Mouse (Mus musculus) testis, adult 2 months (tissue): Measurements from ENCODE around the gene Mthfr. TPM values are rescaled to one million over a fixed set of nuclear protein-coding genes. Genes with fewer than 3 reads are reported as not detected.

Source experiments
- H3K27ac ChIP-seq: fragments of 200-500 bp; 2 replicates; pipeline ENCODE4 v1.5.1; 2012; ENCODE audit warnings: low read depth, low read length; ENCODE audit not compliant: control insufficient read depth, insufficient read depth
- H3K27me3 ChIP-seq: fragments of 200-500 bp; 2 replicates; pipeline ENCODE4 v1.6.1; 2012; ENCODE audit warnings: mild to moderate bottlenecking, low read length, moderate library complexity; ENCODE audit not compliant: control insufficient read depth, insufficient read depth
- H3K36me3 ChIP-seq: fragments of 200-500 bp; 2 replicates; pipeline ENCODE4 v1.6.1; 2012; ENCODE audit warnings: mild to moderate bottlenecking, low read length; ENCODE audit not compliant: control insufficient read depth, insufficient read depth
- H3K4me1 ChIP-seq: fragments of 200-500 bp; 2 replicates; pipeline ENCODE4 v1.6.1; 2012; ENCODE audit warnings: low read length; ENCODE audit not compliant: control insufficient read depth, insufficient read depth
- H3K4me3 ChIP-seq: fragments of 200-500 bp; 2 replicates; pipeline ENCODE4 v1.5.1; 2012; ENCODE audit warnings: low read depth, mild to moderate bottlenecking, low read length, moderate library complexity, mixed read lengths; ENCODE audit not compliant: control insufficient read depth
- CTCF ChIP-seq: fragments of 200-500 bp; IDR thresholded peaks from 2 replicates; pipeline ENCODE4 v1.5.1; 2012; ENCODE audit warnings: low read depth, mild to moderate bottlenecking, inconsistent platforms, low read length, moderate library complexity; ENCODE audit not compliant: control insufficient read depth, insufficient read depth, insufficient replicate concordance
- POLR2A ChIP-seq: fragments of 200-500 bp; IDR thresholded peaks from 2 replicates; pipeline ENCODE4 v1.6.1; 2012; ENCODE audit warnings: low read depth, mild to moderate bottlenecking, inconsistent platforms, low read length, moderate library complexity; ENCODE audit not compliant: control insufficient read depth
- polyA plus RNA-seq: library from polyadenylated mRNA; depleted of rRNA; stranded (reverse); fragments of >200 nt; gene quantifications from 2 replicates; pipeline ENCODE4 v1.2.3, GENCODE M21; 2012

The Mthfr gene
- polyA plus RNA-seq, 1 experiment = 31.8 TPM

DNA sequence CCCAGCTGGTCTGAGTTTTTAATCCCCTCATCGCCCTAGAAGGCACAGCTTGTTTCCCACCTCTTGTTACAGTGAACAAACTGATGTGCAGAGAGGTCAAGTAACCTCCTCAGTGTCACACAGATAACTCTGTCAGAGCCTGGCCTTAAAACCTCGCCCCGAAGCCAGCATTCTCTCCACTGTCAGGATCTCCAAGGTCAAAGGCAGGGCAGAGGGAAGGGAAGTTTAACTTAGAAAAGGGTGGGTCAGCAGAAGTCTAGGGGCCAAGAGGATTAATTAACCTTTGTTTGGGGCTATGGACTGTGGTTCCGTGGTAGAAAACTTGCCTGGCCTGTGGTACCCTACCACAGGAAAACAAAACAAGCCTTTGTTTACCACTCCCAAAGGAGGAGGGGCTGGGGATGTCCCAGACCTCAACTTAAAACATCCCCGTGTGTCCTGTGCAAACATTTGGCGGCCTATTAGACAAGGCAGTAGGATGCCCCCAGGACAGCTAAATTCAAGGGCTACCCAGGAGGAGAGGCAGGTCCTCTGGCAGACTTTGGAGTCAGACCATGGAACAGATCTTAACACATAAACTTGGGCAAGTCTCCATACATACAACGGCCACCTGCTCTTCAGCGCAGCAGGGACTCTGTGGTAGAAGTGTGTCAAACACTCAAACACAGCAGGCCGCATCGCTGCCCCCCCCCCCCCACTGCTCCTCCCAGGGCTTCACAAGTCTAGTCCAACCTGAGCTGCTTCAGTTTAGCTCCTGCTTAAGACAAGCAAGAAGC is 46.4 kb downstream of the Mthfr start:
- Histone ChIP-seq H3K27me3 (no peaks in the 10 kb centered on the region), H3K27ac (peak overlapping the region; percentile 27), H3K4me3 (no peak overlapping the region), H3K4me1 (peaks cover 18% of the 10 kb centered on the region), H3K36me3 (peaks cover 3% of the 10 kb centered on the region; the same call in 1 of the 2 replicates)
- TF ChIP-seq POLR2A = no peak

DNA sequence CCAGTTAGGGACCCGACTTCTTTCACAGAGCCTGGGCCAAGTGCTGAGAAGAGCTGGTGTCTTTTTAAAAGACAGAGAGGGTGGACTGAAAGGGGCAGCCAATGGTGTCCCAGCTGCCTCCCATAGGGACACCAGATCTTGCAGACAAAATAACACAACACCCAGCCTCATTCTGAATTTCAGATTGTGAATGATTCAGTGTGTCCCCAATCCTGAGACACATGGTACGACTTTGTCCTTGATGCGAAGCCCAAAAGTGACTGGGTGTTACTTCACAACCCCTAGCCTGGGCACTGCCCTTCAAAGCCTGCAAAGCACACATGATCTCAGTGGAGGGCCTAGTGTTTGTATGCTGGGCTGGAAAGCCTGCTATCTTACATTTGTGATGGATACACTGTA is 47.0 kb downstream of the Mthfr start:
- H3K36me3 ChIP-seq = peaks cover 3% of the 10 kb centered on the region; the same call in 1 of the 2 replicates
- H3K4me3 ChIP-seq = no peak overlapping the region
- H3K27ac ChIP-seq = peak overlapping the region; percentile 2
- TF ChIP-seq CTCF (no peak), POLR2A (no peak)
- H3K27me3 ChIP-seq = no peaks in the 10 kb centered on the region
- peaks cover 18% of the 10 kb centered on the region for H3K4me1 ChIP-seq

DNA sequence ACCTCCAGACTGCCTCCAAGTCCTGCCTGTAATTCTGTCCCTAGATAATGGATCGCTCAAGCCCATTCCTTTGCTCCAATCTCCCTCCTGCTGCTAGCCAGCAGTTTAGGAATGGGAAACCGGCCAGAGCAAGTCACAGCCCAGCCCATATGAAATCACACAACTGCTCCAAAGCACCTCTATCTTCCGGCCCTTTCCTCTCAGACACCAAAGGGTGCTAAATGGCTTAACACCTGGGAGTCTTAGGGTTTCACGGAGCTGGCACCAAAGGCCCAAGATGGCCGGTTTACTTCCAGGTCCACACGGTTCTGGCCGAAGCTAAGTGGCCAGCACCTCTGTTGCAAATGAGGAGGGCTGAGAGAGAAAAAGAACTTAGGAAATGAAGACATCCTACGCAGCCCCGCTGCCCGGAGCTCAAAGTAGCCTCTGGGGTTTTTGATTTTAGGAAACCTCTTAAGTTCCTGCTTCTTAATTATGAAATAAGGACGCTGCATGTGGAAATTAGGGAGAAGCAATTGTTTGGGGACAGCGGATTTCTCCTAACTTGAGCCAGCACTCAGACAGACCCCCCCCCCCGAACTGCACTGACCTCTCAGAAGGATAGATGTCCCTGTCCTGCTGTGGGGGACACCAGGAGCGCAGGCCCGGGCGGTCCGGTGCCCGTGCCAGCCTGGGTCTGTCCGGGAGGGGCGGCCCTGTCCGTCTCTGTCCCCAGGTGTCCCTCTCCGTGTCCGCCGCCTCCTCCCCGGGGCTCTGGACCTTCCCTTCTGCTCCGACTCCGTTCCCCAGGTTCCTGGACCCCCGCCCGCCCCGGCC is 48.4 kb downstream of the Mthfr start:
- Histone ChIP-seq H3K36me3 (no peaks in the 10 kb centered on the region), H3K27me3 (no peaks in the 10 kb centered on the region), H3K4me3 (peak overlapping the region; percentile 94), H3K4me1 (peaks cover 18% of the 10 kb centered on the region), H3K27ac (peak overlapping the region; percentile 83)
- TF ChIP-seq POLR2A = no peak
- no peak for TF ChIP-seq CTCF

DNA sequence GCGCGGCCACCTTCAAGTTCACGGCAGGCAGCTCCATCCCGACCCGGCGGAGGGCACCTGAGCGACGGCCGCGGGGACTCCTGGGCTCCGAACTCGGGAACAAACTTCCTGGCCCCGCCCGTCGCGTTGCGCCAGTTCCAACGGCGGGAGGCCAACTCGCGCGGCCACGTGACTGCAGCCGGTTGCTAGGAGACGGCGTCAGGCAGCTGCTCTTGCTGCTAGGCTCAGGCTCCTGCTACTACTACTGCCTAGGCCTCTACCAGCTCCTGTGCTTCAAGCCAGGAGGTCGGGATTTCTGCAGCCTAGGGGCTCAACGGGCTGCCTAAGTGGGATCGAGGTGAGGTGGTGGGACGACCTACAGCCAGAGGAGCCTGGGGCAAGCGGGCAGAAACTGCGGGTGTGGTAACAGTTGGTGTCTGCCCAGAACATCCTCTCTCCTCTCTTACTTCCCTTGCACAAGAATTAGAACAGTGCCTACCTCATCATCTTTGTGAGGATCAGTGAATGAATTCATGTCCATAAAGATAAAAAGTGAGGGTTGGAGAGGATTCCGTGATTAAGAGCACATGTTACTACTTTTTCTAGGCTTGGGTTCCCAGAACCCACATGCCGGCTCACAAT is 49.1 kb downstream of the Mthfr start, which contains the start of gene Agtrap:
Gene Agtrap, minus strand, starts transcription at position 125 of the 621 bp plus-strand sequence.
- Histone ChIP-seq H3K36me3 (no peaks in the 10 kb centered on the region), H3K4me3 (peak within 1 kb of the TSS; percentile 94), H3K27ac (peak within 1 kb of the TSS; percentile 92), H3K4me1 (peaks cover 18% of the 10 kb centered on the region), H3K27me3 (no peaks in the 10 kb centered on the region)
- no peak for TF ChIP-seq CTCF
- peak; percentile 90 for TF ChIP-seq POLR2A

DNA sequence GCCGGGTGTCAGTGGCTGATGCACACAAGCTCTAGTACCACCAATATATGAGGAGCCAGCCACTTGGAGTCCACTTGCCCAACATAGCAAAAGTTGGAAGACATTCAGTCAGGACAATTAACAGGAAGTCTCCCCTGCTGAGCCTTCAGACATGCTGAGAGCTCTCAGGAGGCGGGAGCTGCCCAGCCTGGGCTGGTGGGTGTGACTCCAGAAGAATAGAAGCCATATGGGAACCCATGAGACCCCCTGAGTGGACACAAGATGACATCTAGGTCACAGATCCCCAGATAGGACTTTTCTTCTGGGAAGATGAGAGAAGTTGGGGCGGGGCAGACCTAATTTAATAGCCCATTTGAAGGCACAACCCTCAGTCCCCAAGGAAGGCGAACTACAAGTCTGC is 50.3 kb downstream of the Mthfr start:
- TF ChIP-seq POLR2A = no peak
- TF ChIP-seq CTCF = no peak
- Histone ChIP-seq H3K36me3 (no peaks in the 10 kb centered on the region), H3K4me1 (peaks cover 13% of the 10 kb centered on the region), H3K27me3 (no peaks in the 10 kb centered on the region), H3K4me3 (peak overlapping the region; percentile 67), H3K27ac (no peak overlapping the region)

DNA sequence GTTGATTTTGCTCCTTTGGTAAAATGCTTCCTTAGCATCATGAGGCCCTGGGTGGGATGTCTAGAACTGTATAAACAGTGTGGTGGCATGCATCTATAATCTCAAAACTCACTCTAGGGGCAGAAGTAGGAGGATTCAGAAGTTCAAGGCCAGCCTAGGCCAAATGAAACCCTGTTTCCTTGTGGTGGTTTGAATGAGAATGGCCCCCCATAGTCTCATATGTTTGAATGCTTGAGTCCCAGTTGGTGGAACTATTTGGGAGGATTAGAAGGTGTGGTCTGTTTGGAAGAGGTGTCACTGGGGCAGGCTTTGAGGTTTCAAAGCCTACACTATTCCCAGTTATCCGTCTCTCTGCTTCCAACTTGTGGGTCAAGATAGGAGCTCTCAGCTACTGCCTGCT is 52.3 kb downstream of the Mthfr start:
- Histone ChIP-seq H3K4me1 (peaks cover 6% of the 10 kb centered on the region), H3K27ac (no peak overlapping the region), H3K4me3 (no peak overlapping the region), H3K36me3 (no peaks in the 10 kb centered on the region), H3K27me3 (no peaks in the 10 kb centered on the region)
- no peak for TF ChIP-seq POLR2A
- TF ChIP-seq CTCF = no peak

DNA sequence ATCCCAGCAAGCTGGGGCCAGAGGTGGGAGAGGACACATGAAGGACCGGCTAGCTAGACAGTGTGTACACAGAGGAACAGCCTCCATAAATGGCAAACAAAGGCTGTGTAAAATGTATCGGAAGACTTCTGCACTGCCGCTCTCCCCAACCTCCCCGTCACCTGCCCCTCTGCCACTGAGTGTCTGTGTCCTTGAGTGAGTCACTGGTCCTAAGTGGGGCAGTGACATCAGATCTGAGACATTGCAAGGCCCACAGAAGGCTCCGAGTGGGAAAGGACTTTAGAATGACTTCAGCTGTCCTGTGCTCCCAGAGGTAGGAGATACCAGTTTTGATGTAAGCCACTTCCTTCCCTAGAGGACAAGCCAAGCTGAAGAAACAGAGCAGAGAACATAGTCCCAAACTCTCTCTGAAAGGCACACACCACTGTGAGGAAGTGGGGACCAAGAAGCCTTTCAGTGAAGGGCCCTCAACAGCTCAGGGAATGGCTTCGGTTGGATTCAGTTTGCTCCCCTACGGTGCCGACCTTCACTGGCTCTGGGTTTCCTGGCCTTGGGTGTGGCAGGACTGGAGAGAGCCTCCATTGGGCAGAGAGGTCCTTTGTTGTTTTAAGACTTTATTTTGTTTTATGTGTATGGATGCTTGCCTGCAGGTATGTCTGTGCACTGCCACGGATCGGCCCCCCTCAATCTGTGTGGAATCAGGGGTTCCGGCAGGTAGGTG is 53.8 kb downstream of the Mthfr start:
- no peaks in the 10 kb centered on the region; the same call in 1 of the 2 replicates for H3K4me1 ChIP-seq
- no peaks in the 10 kb centered on the region for H3K36me3 ChIP-seq
- no peak overlapping the region for H3K27ac ChIP-seq
- H3K4me3 ChIP-seq = no peak overlapping the region
- TF ChIP-seq POLR2A (no peak), CTCF (no peak)
- no peaks in the 10 kb centered on the region for H3K27me3 ChIP-seq
